Mouse (Mus musculus): ENCODE results near the gene 9930111J21Rik1. TPM values are rescaled to one million over a fixed set of nuclear protein-coding genes. Genes with fewer than 3 reads are reported as not detected.
"Not testable (repeated sequence)": the region's sequence is repeated elsewhere in the genome, so short reads cannot be mapped to it uniquely, and the experiment has no call there.

The 9930111J21Rik1 gene
- polyA plus RNA-seq, 1 experiment from 2014 or later, result not detected

DNA sequence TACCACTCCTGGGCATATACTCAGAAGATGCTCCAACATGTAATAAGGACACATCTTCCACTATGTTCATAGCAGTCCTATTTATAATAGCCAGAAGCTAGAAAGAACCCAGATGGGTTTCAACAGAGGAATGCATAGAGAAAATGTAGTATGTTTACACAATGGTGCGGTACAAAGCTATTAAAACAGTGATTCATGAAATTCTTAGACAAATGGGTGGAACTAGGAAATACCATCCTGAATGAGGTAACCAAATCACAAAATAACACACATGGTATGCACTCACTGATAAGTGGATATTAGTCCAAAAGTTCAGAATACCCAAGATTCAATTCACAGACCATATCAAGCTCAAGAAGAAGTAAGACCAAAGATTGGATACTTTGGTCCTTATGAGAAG lies 4.5 kb downstream of the 9930111J21Rik1 start:
- H3K4me1 ChIP-seq; H3K9me3 ChIP-seq; H3K27me3 ChIP-seq (ENCODE audit: insufficient read depth, poor library complexity, severe bottlenecking); DNase-seq (ENCODE audit: low spot score); H3K27ac ChIP-seq; H3K36me3 ChIP-seq; H3K4me3 ChIP-seq: not testable (repeated sequence)
- WGBS, result no CpG with 5 or more reads among the region's 1 CpGs

GRCm38 (mm10) chr11:48946090-48946489 lies 33.1 kb downstream of the 9930111J21Rik1 start, which contains the start of gene Psme2b:
TSS of gene Psme2b (minus strand) at chr11:48946190.
- DNase-seq (ENCODE audit: low spot score); H3K9me3 ChIP-seq; H3K27ac ChIP-seq; H3K4me3 ChIP-seq; H3K36me3 ChIP-seq; H3K4me1 ChIP-seq; H3K27me3 ChIP-seq (ENCODE audit: insufficient read depth, poor library complexity, severe bottlenecking): not testable (repeated sequence)
- WGBS, result 89% methylated on average over 6 of the region's 6 CpGs

- not testable (repeated sequence) for H3K9me3 ChIP-seq; H3K4me1 ChIP-seq; H3K4me3 ChIP-seq; H3K27ac ChIP-seq; H3K27me3 ChIP-seq (ENCODE audit: insufficient read depth, poor library complexity, severe bottlenecking); DNase-seq (ENCODE audit: low spot score); H3K36me3 ChIP-seq
Measured at GRCm38 (mm10) chr11:48939286-48939685, 39.9 kb downstream of the 9930111J21Rik1 start.

DNA sequence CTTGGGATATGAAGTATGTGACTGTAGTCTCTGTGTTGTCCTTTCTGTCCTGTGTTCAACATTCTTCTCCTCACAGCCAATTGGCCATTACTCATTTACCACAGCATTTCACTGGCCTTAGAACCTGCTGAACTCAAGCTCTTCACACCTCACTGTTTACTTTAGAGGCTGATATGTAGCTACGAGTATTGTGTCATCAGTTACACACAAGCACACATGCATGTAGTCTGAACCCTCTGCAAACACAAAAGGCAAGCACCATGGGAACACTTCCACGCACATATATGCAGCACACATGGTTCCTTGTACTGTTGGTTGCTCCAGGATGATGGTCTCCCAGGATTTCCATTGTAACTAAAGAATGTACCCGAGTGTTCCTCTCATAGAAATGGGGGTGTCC lies 43.9 kb downstream of the 9930111J21Rik1 start:
- H3K27ac ChIP-seq; H3K4me3 ChIP-seq; H3K36me3 ChIP-seq; H3K4me1 ChIP-seq; H3K9me3 ChIP-seq; DNase-seq (ENCODE audit: low spot score); H3K27me3 ChIP-seq (ENCODE audit: insufficient read depth, poor library complexity, severe bottlenecking): not testable (repeated sequence)
- WGBS, result 60% methylated on average over 1 of the region's 3 CpGs

DNA sequence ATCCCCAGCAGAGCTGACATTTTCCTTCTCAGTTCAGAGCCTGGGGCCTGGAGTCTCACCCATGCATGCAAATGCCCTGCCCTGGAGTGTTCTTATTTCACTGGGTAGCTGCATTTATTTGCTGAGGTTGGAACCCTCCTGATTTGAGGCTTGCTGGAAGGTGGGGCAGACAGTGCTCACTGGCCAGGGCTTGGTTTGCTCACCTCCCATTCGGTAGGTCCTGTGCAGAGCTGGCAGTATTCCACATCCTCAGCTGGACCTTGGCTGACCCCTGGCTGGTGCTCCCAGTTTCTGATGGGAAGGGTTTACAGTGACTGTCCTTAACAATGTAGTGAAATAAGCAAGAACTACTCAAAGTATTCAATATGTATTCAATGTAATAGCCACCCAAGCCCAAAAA lies 45.3 kb downstream of the 9930111J21Rik1 start:
- WGBS, result 46% methylated on average over 1 of the region's 1 CpGs

DNA sequence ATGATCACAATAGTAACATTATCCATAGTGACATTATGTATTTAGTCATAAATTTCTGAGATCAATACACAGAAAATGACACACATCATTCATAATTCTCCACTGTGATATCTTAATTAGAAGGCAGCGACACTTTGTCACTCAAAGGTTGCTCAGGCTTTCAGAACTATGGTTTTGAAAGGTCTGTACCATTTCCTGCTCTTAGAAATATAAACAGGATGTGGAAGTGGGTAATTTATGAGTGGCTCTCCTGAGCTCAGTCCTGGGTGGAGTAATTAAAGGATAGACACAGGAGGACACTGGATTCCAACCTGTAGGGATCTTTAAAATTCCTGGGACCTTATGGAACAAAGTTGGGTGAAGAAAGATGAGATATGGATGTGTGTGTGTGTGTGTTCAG lies 45.8 kb downstream of the 9930111J21Rik1 start:
- H3K9me3 ChIP-seq; H3K4me3 ChIP-seq; DNase-seq (ENCODE audit: low spot score); H3K36me3 ChIP-seq; H3K27me3 ChIP-seq (ENCODE audit: insufficient read depth, poor library complexity, severe bottlenecking); H3K27ac ChIP-seq; H3K4me1 ChIP-seq: not testable (repeated sequence)
- 73% methylated on average over 1 of the region's 1 CpGs for WGBS

More for the DNA sequence above, 45.3 kb downstream of the 9930111J21Rik1 start:
- H3K27me3 ChIP-seq (ENCODE audit: insufficient read depth, poor library complexity, severe bottlenecking); DNase-seq (ENCODE audit: low spot score); H3K9me3 ChIP-seq; H3K4me1 ChIP-seq; H3K27ac ChIP-seq; H3K4me3 ChIP-seq; H3K36me3 ChIP-seq: not testable (repeated sequence)

- not testable (repeated sequence) for H3K27ac ChIP-seq; H3K27me3 ChIP-seq (ENCODE audit: insufficient read depth, poor library complexity, severe bottlenecking); H3K9me3 ChIP-seq; H3K36me3 ChIP-seq; H3K4me1 ChIP-seq; DNase-seq (ENCODE audit: low spot score); H3K4me3 ChIP-seq
- 89% methylated on average over 1 of the region's 1 CpGs for WGBS
Measured at GRCm38 (mm10) chr11:48928068-48928467, 51.1 kb downstream of the 9930111J21Rik1 start.

GRCm38 (mm10) chr11:48926437-48926836 lies 52.8 kb downstream of the 9930111J21Rik1 start:
- not testable (repeated sequence) for H3K27me3 ChIP-seq (ENCODE audit: insufficient read depth, poor library complexity, severe bottlenecking); H3K4me3 ChIP-seq; DNase-seq (ENCODE audit: low spot score); H3K27ac ChIP-seq; H3K9me3 ChIP-seq; H3K4me1 ChIP-seq; H3K36me3 ChIP-seq

GRCm38 (mm10) chr11:48923818-48924217 lies 55.4 kb downstream of the 9930111J21Rik1 start:
- WGBS, result 74% methylated on average over 5 of the region's 5 CpGs

DNA sequence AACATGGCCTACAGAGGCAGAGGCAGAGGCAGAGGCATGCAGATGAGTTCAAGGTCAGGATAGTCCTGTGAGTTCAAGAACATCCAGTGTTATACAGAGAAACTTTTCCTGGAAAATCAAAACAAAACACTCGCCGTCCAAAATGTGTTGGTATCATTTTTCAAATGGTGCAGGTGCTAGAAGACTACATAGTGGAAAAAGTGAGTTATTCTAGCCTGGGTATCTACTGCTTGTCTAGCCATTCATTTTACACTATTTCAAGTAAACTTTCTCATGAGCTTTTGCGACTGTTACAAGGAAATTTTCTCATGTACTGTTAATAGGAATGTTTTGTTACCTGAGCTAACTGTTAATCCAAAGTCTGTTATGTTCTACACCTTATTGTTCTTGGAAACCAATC lies 60.8 kb downstream of the 9930111J21Rik1 start:
- Histone ChIP-seq H3K9me3 (no peaks in the 10 kb centered on the region), H3K36me3 (no peaks in the 10 kb centered on the region), H3K27ac (no peak overlapping the region), H3K4me1 (no peaks in the 10 kb centered on the region), H3K27me3 (ENCODE audit: insufficient read depth, poor library complexity, severe bottlenecking) (no peaks in the 10 kb centered on the region), H3K4me3 (no peak overlapping the region)
- WGBS, result 83% methylated on average over 3 of the region's 3 CpGs
- DNase-seq (ENCODE audit: low spot score), result no peak

More at GRCm38 (mm10) chr11:48923818-48924217, 55.4 kb downstream of the 9930111J21Rik1 start:
- not testable (repeated sequence) for H3K4me1 ChIP-seq; H3K4me3 ChIP-seq; H3K27ac ChIP-seq; H3K27me3 ChIP-seq (ENCODE audit: insufficient read depth, poor library complexity, severe bottlenecking); DNase-seq (ENCODE audit: low spot score); H3K36me3 ChIP-seq; H3K9me3 ChIP-seq

DNA sequence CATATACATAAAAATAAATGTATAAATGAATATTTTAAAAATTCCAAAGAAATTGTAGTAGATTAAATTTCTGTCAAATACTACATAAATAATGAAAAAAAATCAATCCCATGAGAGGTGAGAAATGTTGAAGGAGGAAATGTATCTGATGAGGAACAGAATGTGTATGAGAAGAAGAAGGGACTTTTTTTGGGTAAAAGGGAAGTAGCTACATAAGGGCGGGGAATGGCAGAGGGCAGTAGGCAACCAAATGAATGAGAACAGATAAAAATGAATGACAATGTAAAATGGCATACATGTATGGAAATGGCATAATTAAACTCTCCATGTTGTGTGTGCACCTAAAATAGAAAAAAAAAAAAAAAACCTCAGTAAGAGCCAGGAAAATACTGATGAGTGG lies 65.6 kb downstream of the 9930111J21Rik1 start:
- WGBS, result 88% methylated on average over 1 of the region's 1 CpGs
- H3K4me3 ChIP-seq, result no peak overlapping the region
- H3K36me3 ChIP-seq, result no peaks in the 10 kb centered on the region
- H3K27me3 ChIP-seq (ENCODE audit: insufficient read depth, poor library complexity, severe bottlenecking), result no peaks in the 10 kb centered on the region
- no peaks in the 10 kb centered on the region for H3K9me3 ChIP-seq
- DNase-seq (ENCODE audit: low spot score), result no peak
- H3K27ac ChIP-seq, result no peak overlapping the region
- no peaks in the 10 kb centered on the region for H3K4me1 ChIP-seq

- no peak overlapping the region for H3K27ac ChIP-seq
- H3K36me3 ChIP-seq, result no peaks in the 10 kb centered on the region
- H3K9me3 ChIP-seq, result no peaks in the 10 kb centered on the region
- no peaks in the 10 kb centered on the region for H3K4me1 ChIP-seq
- no peaks in the 10 kb centered on the region for H3K27me3 ChIP-seq (ENCODE audit: insufficient read depth, poor library complexity, severe bottlenecking)
- H3K4me3 ChIP-seq, result no peak overlapping the region
- no peak for DNase-seq (ENCODE audit: low spot score)
- WGBS, result 55% methylated on average over 1 of the region's 1 CpGs
Measured at GRCm38 (mm10) chr11:48908459-48908858, 70.7 kb downstream of the 9930111J21Rik1 start.

DNA sequence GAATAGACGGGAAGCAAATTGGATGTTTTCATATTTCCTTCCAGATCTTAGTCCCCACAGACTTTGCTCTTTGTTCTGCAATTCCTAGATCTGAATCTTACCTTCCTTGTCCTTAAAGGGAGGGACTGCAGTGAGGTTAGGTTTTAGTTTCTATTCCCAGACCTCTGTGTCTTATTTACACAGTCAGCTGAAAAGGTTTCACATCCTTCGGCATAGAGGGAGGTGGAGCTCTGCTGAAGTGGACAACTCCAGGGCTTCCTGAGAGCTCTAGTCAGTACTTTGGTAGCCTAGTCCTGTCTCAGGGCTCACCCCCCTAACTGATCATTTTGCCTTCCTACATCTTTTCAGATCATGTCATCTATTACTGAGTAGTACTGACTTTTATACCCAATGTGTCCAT lies 77.2 kb downstream of the 9930111J21Rik1 start, which contains the start of gene Gm5431:
TSS of gene Gm5431 (minus strand) at position 194 of the 400 bp plus-strand sequence.
- Histone ChIP-seq H3K27me3 (ENCODE audit: insufficient read depth, poor library complexity, severe bottlenecking) (no peaks in the 10 kb centered on the region), H3K36me3 (no peaks in the 10 kb centered on the region), H3K9me3 (no peaks in the 10 kb centered on the region), H3K4me1 (no peaks in the 10 kb centered on the region), H3K27ac (no peak within 1 kb of the TSS), H3K4me3 (no peak within 1 kb of the TSS)
- 62% methylated on average over 2 of the region's 2 CpGs for WGBS
- no peak for DNase-seq (ENCODE audit: low spot score)

DNA sequence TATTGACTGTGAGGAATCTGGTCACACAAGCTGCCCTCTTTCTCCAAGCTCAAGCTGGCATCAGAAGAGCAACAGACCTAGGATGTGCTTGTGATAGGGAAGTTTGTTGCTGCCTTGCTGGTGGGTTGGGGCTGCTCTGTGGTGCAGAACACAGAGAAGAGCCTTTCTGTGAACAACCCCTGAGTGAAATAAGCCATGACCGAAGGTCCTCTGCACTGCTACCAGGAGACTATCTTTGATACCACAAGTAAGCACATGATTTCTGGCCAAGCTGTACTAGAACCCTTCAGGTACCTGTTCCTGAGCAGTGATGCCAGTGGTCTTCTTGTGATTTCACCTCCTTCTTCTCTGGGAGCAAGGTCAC lies 77.6 kb downstream of the 9930111J21Rik1 start:
- not testable (repeated sequence) for H3K27me3 ChIP-seq (ENCODE audit: insufficient read depth, poor library complexity, severe bottlenecking); H3K27ac ChIP-seq; DNase-seq (ENCODE audit: low spot score); H3K36me3 ChIP-seq; H3K9me3 ChIP-seq; H3K4me3 ChIP-seq; H3K4me1 ChIP-seq
- WGBS, result 74% methylated on average over 1 of the region's 1 CpGs
